Mouse (Mus musculus) thymus, adult 2 months (tissue): ENCODE results near the gene Ift140. TPM values are rescaled to one million over a fixed set of nuclear protein-coding genes. Genes with fewer than 3 reads are reported as not detected.

Experiments
- DNase-seq: peaks from one replicate; pipeline ENCODE4 v3.0.0; 2021
- H3K27ac ChIP-seq: fragments of 200-500 bp; 2 replicates; pipeline ENCODE4 v1.5.1; 2012; ENCODE audit warnings: low read length, control low read depth; ENCODE audit not compliant: control insufficient read depth, insufficient read depth
- H3K27me3 ChIP-seq: fragments of 200-500 bp; 2 replicates; pipeline ENCODE4 v1.6.1; 2012; ENCODE audit warnings: mild to moderate bottlenecking, low read length, moderate library complexity, mixed read lengths; ENCODE audit not compliant: control insufficient read depth, insufficient read depth
- H3K36me3 ChIP-seq: fragments of 200-500 bp; 2 replicates; pipeline ENCODE4 v1.6.1; 2012; ENCODE audit warnings: mild to moderate bottlenecking, low read length, moderate library complexity; ENCODE audit not compliant: control insufficient read depth, insufficient read depth
- H3K4me1 ChIP-seq: fragments of 200-500 bp; replicated peaks from 2 replicates; pipeline ENCODE4 v1.6.1; 2012; ENCODE audit warnings: low read length; ENCODE audit not compliant: control insufficient read depth, insufficient read depth
- H3K4me3 ChIP-seq: fragments of 200-500 bp; 2 replicates; pipeline ENCODE4 v1.5.1; 2012; ENCODE audit warnings: mild to moderate bottlenecking, low read length, control low read depth, moderate library complexity; ENCODE audit not compliant: control insufficient read depth, insufficient read depth
- CTCF ChIP-seq: fragments of 200-500 bp; IDR thresholded peaks from 2 replicates; pipeline ENCODE4 v1.5.1; 2012; ENCODE audit warnings: mild to moderate bottlenecking, control low read depth, low read length, moderate library complexity, borderline replicate concordance; ENCODE audit not compliant: control insufficient read depth, poor library complexity, insufficient read depth; ENCODE audit errors: extremely low read depth
- POLR2A ChIP-seq: fragments of 200-500 bp; IDR thresholded peaks from 2 replicates; pipeline ENCODE4 v1.6.1; 2012; ENCODE audit warnings: mild to moderate bottlenecking, low read length, control low read depth, moderate library complexity; ENCODE audit not compliant: control insufficient read depth, poor library complexity, insufficient read depth; ENCODE audit errors: extremely low read depth
- WGBS: fragments of 180-500 bp; shearing (Covaris S2); methylation state at CpG from one replicate; pipeline ENCODE4 v1.1.7; 2018; 5-methylcytosine and 5-hydroxymethylcytosine counted together
- polyA plus RNA-seq: library from polyadenylated mRNA; depleted of rRNA; stranded (reverse); fragments of >200 nt; gene quantifications from 2 replicates; pipeline ENCODE4 v1.2.3, GENCODE M21; 2012

The Ift140 gene
- polyA plus RNA-seq, 1 experiment: 17.0 TPM

DNA sequence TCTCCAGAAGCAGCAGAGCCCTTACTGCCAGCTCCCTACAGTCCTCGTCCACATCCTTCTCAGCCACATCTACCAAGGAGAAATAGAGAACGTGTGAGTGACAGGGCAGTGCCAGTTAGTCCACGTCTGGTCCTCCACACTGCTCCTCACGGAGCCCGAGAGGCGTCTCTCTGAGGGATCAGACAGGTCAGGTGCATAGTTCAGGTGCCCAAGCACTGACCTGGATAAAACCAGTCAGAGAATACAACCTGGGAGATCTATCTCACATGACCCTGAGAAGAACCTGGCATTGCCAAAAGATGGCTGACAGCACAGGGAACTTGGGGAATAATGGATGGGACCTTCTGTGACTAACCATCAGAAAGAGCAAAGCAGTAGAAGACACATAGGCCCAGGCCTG is 84.2 kb downstream of the Ift140 start:
- 96% methylated on average over 6 of the region's 6 CpGs for WGBS
- TF ChIP-seq POLR2A (no peak), CTCF (no peak)
- Histone ChIP-seq H3K36me3 (peaks cover 3% of the 10 kb centered on the region; the same call in 1 of the 2 replicates), H3K27ac (no peak overlapping the region), H3K27me3 (no peaks in the 10 kb centered on the region), H3K4me3 (no peak overlapping the region), H3K4me1 (no peaks in the 10 kb centered on the region)
- no peak for DNase-seq

DNA sequence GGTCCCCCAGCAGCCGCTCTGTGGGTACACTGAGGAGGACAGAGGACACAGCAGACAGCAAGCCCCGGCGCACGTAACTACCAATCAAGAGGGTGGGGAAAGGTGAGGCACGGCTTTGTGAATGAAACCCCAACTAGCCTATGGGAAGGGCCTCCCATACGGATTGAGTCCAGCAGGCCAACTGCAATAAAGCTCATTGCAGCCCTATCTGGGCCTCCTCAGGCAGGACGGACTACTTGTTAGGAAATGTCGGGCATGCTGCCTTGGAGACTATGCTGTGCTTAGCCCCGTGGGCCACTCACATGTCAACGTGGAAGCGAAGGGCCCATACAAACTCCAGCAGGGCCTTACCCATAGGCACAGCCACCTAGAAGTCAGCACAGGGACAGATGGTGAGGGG is 85.5 kb downstream of the Ift140 start:
- Histone ChIP-seq H3K36me3 (peaks cover 3% of the 10 kb centered on the region; the same call in 1 of the 2 replicates), H3K4me1 (no peaks in the 10 kb centered on the region), H3K27me3 (no peaks in the 10 kb centered on the region), H3K27ac (no peak overlapping the region), H3K4me3 (no peak overlapping the region)
- DNase-seq: no peak
- TF ChIP-seq POLR2A (no peak), CTCF (no peak)
- 97% methylated on average over 11 of the region's 11 CpGs for WGBS

DNA sequence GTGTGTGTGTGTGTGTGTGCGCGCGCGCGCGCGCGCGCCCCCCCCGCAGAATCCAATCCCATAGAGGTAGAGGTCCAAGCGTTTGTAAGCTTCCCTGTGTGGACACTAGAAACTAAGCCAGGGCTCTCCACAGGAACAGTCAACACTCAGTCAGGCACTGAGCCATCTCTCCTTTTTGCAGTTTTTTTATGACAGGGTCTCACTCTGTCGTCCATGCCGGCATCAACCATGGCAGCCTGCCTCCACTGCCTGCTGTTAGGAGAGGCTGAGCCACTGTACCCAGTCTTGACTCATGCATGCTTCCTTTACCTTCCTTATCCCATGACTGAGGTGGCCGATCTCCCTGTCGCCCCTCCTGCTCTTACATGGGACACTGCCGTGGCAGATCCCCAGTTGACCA is 91.9 kb downstream of the Ift140 start:
- Histone ChIP-seq H3K4me1 (0 out of 2 replicates have a peak, but pooled peaks cover 4% of the 10 kb centered on the region), H3K36me3 (peaks cover 3% of the 10 kb centered on the region; the same call in 1 of the 2 replicates), H3K27me3 (no peaks in the 10 kb centered on the region), H3K4me3 (no peak overlapping the region), H3K27ac (no peak overlapping the region)
- over 99% methylated on average over 11 of the region's 16 CpGs for WGBS
- DNase-seq: no peak
- no peak for TF ChIP-seq POLR2A

DNA sequence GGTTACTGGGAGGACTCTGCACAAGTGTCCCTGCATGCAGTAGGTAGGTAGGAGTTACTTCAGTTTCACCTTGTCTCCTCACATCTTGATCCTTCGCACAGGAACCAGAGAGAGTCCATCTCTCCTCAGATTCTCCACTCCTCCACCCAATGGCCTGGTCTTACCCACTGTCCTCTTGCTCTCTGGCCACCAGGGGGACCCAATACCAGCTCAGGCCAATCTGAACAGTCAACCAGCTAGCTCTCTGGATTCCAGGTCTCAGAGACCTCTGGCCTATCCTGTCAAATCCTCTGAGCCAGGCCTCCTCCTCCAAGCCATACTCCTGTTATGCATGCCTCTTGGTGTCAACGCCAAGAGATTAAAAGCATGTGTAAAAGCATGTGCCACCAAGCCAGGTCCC is 93.7 kb downstream of the Ift140 start:
- DNase-seq: no peak
- H3K4me1 ChIP-seq: 0 out of 2 replicates have a peak, but pooled peaks cover 4% of the 10 kb centered on the region
- no peak overlapping the region for H3K27ac ChIP-seq
- no peaks in the 10 kb centered on the region; the same call in 1 of the 2 replicates for H3K36me3 ChIP-seq
- TF ChIP-seq POLR2A: no peak
- TF ChIP-seq CTCF: no peak
- no peaks in the 10 kb centered on the region for H3K27me3 ChIP-seq
- 98% methylated on average over 2 of the region's 2 CpGs for WGBS
- no peak overlapping the region for H3K4me3 ChIP-seq

DNA sequence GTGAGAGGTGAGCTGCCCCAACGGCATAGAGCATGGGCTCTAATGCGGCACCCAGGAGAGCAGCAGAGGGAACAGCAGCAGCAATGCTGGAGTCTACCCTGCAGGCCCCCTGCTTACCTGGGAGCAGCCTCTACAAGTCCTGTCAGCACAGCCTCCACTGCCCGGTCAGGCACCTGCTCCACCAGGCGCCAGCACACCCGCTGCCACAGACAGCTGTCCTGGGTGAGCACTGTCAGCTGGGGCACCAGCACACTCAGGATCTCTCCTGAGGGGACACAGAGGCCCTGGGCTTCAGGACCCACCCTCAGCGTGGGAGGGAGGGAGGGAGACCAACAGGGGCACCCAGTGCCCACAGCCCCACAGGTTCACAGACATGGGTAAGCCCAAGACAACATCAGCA is 94.7 kb downstream of the Ift140 start:
- peaks cover 11% of the 10 kb centered on the region for H3K4me1 ChIP-seq
- H3K4me3 ChIP-seq: no peak overlapping the region
- TF ChIP-seq POLR2A (no peak), CTCF (no peak)
- no peak for DNase-seq
- no peak overlapping the region for H3K27ac ChIP-seq
- H3K36me3 ChIP-seq: no peaks in the 10 kb centered on the region
- no peaks in the 10 kb centered on the region for H3K27me3 ChIP-seq
- 97% methylated on average over 6 of the region's 6 CpGs for WGBS

DNA sequence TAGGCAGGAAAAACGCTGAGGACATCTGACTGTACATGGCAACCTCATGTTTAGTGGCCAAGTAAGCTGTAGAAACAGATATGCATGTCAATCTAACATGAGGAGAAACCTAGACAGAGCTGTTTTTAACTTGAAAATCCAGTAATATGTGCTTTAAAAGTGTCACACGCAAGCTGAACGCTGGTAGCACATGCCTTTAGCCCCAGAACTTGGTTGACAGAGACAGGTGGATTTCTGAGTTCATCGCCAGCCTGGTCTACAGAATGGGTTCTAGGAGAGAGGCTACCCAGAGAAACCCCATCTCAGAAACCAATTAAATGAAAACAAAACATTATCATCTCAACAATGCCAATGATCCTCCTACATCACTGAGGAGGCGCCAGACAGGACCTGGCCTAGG is 95.3 kb downstream of the Ift140 start:
- Histone ChIP-seq H3K4me1 (peaks cover 14% of the 10 kb centered on the region), H3K4me3 (no peak overlapping the region), H3K27ac (no peak overlapping the region), H3K36me3 (no peaks in the 10 kb centered on the region), H3K27me3 (no peaks in the 10 kb centered on the region)
- WGBS: 96% methylated on average over 5 of the region's 5 CpGs
- TF ChIP-seq CTCF (no peak), POLR2A (no peak)
- no peak for DNase-seq

DNA sequence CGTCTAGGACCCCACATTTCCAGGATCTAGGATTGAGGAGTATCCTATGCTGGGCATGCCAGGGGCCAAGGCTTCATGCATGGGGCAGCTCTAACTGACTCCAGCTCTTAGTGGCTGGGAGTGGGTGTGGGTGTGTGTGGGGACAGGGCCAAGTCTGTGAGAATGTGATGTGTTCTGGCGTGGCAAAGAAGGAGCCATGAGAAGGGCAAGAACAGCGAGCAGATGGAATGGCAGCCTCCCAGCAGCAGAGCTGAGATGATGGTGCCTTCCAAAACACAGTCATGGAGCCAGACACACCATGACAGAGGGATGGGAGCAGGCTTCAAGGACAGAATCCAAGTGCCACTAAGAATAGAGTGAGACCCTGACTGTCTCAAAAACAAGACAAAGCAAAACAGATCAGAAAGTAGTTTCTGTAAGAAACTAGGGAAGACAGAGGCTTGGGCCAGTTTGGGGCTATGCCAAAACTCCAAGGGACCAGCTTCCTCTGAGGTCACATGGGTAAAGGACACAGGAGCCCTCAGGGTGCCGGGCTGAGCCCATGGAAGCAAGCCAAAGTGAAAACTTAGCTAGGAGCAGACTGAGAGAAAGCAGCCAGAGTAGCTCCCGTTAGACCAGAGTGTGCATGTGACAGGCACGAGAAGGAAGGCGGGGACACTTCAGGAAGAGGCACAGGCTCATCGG is 96.0 kb downstream of the Ift140 start:
- WGBS: 83% methylated on average over 8 of the region's 8 CpGs
- TF ChIP-seq POLR2A: no peak
- no peak for TF ChIP-seq CTCF
- H3K4me1 ChIP-seq: peaks cover 17% of the 10 kb centered on the region
- no peak overlapping the region for H3K4me3 ChIP-seq
- no peak for DNase-seq
- H3K27ac ChIP-seq: no peak overlapping the region
- no peaks in the 10 kb centered on the region for H3K27me3 ChIP-seq
- H3K36me3 ChIP-seq: no peaks in the 10 kb centered on the region
